Mouse (Mus musculus) lung, adult 18-20 months (tissue): Measurements from ENCODE around the gene Stra6.
A peak's percentile ranks its signal among the peaks of the same experiment; 100 is the strongest.

ENCODE experiments used
- DNase-seq, 2 experiments: peaks; one replicate each; pipeline ENCODE4 v3.0.0; 2022; ENCODE audit warnings: mixed read lengths in 2 of 2

Stra6 gene

GRCm38 (mm10) chr9:58096629-58097301 is 33.2 kb downstream of the Stra6 start:
- DNase-seq, result no peak

DNA sequence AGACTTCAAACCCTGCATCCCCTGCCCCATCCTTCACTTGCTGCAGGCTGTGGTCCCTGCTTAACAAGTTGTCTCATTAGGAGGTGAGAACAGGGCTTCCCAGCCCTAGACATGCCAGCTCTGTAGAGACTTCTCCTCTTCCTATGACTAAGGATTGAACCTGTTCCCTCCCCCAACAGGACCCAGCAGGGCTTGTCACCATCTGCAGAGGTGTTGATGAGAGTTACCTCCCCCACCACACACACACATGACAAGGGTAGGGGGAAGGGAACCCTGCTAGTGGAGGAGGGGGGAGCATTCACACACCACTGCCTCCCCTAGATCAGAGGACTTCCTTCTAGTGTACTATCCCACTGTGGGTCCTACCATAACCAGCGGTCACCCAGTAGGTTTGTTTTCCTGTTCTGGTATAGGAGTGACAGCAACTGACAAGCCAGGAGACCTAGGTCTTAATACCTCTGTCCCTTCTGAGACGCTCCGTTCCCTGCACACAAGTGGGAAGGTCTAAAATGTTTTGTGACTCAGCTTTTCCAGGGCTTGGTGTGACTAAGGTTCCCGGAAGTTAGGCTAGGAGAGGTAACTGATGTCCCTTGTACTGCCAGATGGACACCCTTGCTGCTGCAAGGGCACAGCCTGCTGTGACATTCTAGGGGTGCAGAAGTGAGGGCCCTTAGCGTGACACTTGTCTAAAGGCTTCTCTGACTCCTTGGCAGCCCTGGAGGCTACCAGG is 36.4 kb downstream of the Stra6 start:
- DNase-seq, result no peak

- DNase-seq, result no peak
Measured at GRCm38 (mm10) chr9:58102013-58102412, 38.4 kb downstream of the Stra6 start.

- no peak for DNase-seq
Measured at GRCm38 (mm10) chr9:58103647-58104046, 40.1 kb downstream of the Stra6 start.

GRCm38 (mm10) chr9:58105595-58106169 is 42.1 kb downstream of the Stra6 start:
- DNase-seq, result no peak

DNA sequence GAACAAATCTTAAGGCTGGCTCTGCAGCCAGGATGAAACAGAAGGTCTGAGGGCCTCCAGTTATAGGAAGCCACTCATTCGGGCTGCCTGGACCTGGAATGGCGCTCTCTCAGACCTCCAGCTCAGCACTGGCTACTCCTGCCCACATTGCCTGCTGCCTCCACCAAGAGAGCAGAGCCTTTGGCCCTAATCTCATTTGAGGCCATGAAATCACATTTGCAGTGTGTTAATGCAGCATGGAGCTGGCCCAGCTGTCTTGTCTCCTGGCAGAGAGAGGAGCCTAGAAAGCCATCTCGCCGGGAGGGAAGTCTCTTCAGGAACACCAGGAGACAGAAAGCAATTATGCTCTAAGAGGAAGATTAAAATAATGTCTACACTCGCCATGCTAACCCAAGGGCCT is 43.9 kb downstream of the Stra6 start:
- no peak for DNase-seq

DNA sequence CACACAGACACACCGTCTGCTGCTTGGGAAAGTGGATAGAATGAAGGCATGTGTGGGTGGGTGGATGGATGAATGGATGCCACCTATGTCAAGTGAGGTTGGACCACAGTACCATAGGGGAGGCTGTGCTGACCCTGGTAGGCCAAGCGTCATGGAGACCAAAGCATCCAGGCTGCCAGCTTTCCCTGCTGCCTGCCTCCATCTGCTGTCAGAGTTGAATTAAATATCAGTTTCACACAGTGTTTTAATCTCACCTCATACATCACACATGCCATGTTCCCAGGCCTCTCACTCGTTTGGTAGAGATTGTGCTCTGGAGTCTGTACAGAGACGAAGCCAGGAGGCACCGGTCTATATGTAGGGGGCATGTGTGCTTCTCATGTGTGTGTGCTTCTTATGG is 47.2 kb downstream of the Stra6 start:
- DNase-seq, result no peak

- DNase-seq, result no peak
Measured at GRCm38 (mm10) chr9:58111431-58111830, 47.8 kb downstream of the Stra6 start.

- DNase-seq, result no peak
Measured at GRCm38 (mm10) chr9:58112321-58112751, 48.7 kb downstream of the Stra6 start.

DNA sequence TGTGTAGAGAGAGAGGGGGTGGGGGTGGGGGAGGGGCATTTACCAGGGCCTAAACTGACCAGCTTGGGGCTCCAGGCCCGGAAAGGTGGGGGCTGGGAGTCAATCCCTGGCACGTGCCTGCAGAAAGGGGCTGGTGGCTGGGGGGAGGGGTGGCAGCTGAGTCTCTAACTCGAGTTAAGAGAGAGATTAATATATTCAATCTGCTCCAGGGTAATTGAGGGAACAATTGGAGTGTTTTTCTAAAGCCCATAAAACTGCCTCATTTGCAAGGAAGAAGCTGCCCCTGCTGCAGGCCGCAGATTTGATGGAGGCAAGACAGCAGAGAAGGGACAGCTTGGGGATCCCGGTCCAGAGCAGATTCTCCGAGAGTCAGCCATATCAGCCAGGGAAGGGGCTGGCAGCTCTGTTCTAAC is 49.3 kb downstream of the Stra6 start:
- no peak for DNase-seq

GRCm38 (mm10) chr9:58113279-58113884 is 49.8 kb downstream of the Stra6 start:
- peak in 1 of 2 experiments; percentile 31 for DNase-seq

GRCm38 (mm10) chr9:58114019-58114418 is 50.4 kb downstream of the Stra6 start:
- no peak for DNase-seq

DNA sequence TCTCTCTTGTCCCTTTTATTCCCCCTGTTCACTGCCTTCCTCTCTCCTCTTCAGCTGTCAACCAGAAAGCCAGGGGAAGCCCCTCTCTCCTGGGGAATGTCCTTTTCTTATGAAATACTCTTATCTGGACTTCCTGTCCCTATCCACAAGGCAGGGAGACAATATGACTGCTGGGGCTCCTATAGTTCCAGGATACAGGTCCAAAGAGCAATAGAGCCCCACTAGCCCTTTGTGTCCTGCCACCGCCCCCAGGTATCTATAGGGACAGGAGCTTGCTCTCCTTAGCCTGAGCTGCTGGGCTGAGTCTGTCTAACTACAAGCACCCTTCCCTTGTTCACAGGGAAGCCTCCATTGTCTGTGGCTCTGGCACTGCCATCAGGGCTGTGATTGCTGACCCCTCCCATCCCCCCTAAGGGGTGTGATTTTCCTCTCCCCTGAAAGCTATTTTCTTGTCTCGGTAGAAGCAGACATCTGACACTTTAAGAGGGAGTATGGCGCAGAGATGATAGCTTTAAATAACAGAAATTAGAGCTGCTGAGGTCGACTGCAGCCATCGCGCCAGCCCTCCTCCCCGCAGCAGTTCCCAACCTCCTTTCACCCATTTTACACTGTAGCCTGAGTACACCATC is 51.8 kb downstream of the Stra6 start:
- no peak for DNase-seq

DNA sequence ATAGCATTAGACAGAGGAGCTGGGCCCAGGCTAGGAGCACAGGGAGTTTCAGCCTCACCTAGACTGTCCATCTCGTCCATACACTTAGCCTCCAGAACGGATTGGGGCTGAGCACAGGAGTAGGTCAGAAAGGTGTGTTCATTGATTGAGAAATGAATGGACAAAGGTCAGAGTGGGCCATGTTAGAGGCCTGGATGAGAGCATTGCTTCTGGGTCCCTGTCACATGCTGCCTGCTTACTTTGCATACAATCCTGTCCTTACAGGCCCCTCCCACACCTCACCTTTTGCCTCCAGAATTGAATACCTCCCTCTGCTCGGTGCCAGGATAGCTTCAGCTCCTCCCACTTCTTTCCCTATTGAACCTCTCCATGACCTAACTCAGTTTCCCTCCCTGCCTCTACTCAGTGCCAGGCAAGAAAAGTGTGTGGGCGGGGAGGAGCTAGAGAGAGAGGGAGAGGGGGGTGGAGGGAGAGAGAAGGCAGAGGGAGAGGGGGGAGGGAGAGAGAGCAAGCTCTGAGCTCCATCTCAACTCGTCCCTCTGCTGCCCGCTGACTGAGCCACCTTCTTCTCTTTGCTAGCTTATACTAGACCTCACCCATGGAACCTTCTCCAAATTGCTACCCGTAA is 52.5 kb downstream of the Stra6 start:
- DNase-seq, result no peak

DNA sequence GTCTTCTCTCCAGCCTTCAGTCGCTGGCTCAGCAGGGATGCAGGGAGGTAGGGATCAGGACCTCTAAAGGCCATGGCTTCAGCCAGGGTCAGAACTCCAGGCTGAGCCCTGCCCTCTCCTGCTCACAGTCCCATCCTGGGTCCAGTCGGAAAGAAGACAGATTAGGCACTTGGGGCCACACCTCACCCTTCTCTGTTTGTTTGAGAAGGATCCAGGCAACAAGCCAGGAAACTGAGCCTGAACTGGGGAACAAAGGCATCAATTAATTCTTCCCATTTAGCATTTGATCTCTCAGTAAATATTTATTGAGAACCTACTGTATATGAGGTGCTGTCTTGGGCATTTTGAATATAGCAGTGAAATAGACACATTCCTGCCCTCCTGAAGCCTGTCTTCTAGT is 55.1 kb downstream of the Stra6 start, which contains the start of gene Ccdc33:
Gene Ccdc33 (minus strand): TSS at position 153 of the 400 bp plus-strand sequence.
- no peak for DNase-seq

DNA sequence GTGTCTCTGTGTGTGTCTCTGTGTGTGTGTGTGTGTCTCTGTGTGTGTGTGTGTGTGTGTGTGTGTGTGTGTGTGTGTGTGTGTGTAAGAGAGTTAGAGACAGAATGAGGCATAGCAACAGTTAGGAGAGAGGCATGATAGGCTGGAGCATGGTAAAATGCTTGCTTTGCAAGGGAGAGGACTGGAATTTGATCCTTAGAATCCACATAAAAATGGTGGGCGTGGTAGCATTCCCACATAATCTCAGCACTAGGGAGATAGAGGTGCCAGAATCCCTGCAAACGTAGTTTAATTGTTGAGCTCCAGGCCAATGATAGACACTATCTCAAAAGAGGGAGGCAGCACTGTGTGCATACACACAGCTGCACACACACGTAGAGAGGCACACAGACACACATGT is 61.5 kb downstream of the Stra6 start:
- DNase-seq, result no peak

DNA sequence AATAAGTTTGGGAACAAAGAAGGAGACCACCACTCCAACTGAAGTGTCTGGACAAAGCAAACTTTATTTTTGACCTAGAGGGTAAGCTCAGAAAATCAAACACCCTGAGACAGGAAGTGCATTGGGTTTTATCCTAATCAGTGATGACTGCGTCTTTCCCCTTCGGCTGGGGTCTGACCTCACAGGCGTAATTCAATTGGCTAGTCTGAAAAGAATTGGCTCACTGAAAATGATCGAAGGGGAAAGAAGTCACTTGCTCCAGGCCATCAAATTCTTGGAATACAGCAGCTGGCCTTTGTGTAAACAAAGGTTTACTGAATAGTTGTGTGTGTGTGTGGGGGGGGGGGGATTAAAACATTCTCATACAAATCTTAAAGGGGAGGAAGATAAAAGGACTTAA is 62.2 kb downstream of the Stra6 start:
- DNase-seq, result no peak

DNA sequence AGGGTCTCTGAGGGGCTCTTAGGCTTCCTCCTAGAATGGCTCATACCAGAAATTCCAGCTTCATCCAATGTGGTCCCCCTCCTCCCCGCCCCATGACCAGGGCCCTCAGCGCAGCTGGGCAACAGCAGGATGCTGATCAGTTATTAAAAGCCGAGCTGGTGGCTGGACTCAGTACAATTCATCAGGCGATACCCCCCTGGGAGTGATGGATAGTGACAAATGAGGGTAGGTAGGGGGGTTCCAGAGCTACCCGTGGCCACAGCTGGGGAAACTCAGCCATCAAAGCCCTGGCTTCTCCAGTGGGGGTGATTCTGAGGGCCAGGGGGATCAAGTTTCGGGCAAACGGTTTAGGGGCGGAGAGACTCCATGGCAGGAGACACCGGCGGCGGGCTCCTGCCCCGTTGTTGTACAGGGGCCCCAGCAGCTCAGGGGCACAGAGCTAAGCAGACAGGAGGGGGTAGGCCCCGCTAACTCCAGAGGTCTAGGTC is 65.4 kb downstream of the Stra6 start:
- DNase-seq, result no peak

DNA sequence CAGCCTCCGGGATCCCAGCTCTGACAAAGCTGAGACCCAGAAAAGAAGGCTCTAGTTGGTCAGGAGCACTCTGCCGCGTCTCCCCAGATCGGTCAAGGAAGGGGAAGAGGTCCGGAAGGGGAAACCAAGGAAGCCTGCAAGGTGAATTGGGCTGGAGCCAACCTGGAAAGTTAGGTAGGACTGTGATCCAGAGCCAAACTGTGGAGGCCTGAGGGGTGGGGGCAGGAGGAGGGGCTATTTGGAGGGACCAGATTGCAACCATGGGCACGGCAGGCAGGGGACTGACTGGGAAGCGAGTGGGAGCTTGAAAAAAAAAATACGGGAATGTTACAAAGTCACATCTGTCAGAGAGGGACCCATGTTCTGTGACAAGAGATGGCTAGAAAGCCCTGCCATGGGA is 65.9 kb downstream of the Stra6 start:
- DNase-seq, result no peak

DNA sequence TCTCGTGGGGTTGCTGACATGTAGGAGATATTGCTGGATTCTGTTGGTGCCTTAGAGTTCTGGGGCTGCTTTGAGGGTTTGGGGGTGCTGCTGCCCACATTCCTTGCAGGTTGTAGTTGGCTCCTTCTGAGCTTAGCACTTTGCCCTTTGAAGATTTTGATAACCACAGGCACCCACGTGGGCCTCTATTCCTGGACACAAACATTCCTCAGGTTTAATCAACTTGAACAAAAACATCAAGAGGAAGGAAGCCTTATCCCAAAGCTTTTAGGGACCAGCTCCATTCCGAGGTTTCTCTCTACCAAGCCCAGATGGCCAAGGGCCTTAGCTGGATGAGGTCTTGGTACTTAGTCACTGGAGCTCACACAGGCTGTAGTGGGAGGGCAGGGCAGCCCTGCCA is 67.3 kb downstream of the Stra6 start:
- DNase-seq, result no peak

DNA sequence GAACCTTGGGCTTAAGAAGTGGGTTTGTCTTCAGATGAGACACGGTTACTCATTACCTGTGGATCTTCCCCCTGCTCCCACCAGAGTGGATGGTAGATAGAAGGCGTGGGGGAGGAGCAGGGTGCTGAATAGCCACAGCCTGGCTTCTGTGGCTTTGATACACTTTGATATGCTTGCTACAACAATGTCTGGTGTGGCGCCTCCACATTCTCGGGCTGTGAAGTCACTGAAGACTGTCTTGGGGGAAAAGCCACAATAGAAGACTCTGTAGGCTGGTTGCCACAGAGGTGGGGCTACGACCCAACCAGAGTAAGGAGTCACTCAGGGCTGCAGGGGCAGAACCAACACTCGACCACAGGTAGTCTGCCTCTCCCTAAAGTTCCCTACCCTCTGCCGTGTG is 68.1 kb downstream of the Stra6 start:
- no peak for DNase-seq
